Mouse (Mus musculus): Measurements from ENCODE around the gene Trim27.
A peak's percentile ranks its signal among the peaks of the same experiment; 100 is the strongest.

- no peak for TF ChIP-seq POLR2A (IDR thresholded peaks at IDR 0.05; ENCODE audit: insufficient read depth, low read length)
- TF ChIP-seq CTCF (IDR thresholded peaks at IDR 0.05; ENCODE audit: low read depth, low read length) = no peak
- 0 out of 2 replicates have a peak, but pooled peaks have one; percentile 49 for TF ChIP-seq EP300 (IDR thresholded peaks at IDR 0.05; ENCODE audit: insufficient read depth, low read depth, low read length)
Observed at GRCm38 (mm10) chr13:21172241-21173027, 6.8 kb upstream of the Trim27 start.
